Mouse (Mus musculus) G1E (cell line): ENCODE data around the gene Endou.

Source experiments
- CTCF ChIP-seq: IDR thresholded peaks from 2 replicates; pipeline ENCODE4 v1.5.1; 2012; ENCODE audit warnings: low read depth, low read length, inconsistent platforms, mixed read lengths
- GATA1 ChIP-seq: IDR thresholded peaks from 2 replicates; pipeline ENCODE4 v1.6.1; 2012; ENCODE audit warnings: borderline replicate concordance, low read length, inconsistent platforms, mixed read lengths
- POLR2AphosphoS5 ChIP-seq: IDR thresholded peaks from 2 replicates; pipeline ENCODE4 v1.6.1; 2012; ENCODE audit warnings: low read depth, low read length, inconsistent platforms; ENCODE audit not compliant: insufficient replicate concordance
- TAL1 ChIP-seq: conservative IDR thresholded peaks from 2 replicates; pipeline ENCODE4 v1.6.1; 2012; ENCODE audit warnings: low read depth, low read length, inconsistent platforms, mixed read lengths

- no peak for TF ChIP-seq CTCF
- TF ChIP-seq GATA1: no peak
- TF ChIP-seq POLR2AphosphoS5: no peak
- no peak for TF ChIP-seq TAL1
These were observed 23.3 kb upstream of the Endou start for GRCm38 (mm10) chr15:97754476-97754875.
